Mouse (Mus musculus): Measurements from ENCODE around the gene Lsm5. TPM values are rescaled to one million over a fixed set of nuclear protein-coding genes. Genes with fewer than 3 reads are reported as not detected.

Lsm5 gene
- polyA plus RNA-seq, 1 experiment from 2014 or later, result 63.5 TPM

- H3K9me3 ChIP-seq, result no peaks in the 10 kb centered on the region
- no peak overlapping the region for H3K4me3 ChIP-seq
- no peak overlapping the region for H3K4me2 ChIP-seq
- H3K4me1 ChIP-seq, result no peaks in the 10 kb centered on the region
- no peak overlapping the region for H3K27ac ChIP-seq
- ATAC-seq (replicated peaks), result no peak
- WGBS, result 89% methylated on average over 3 of the region's 3 CpGs
- no peaks in the 10 kb centered on the region for H3K36me3 ChIP-seq (replicated peaks)
- no peak overlapping the region for H3K9ac ChIP-seq
- H3K27me3 ChIP-seq (replicated peaks), result no peaks in the 10 kb centered on the region
Measured at GRCm38 (mm10) chr6:56664410-56664809, 40.1 kb downstream of the Lsm5 start.

DNA sequence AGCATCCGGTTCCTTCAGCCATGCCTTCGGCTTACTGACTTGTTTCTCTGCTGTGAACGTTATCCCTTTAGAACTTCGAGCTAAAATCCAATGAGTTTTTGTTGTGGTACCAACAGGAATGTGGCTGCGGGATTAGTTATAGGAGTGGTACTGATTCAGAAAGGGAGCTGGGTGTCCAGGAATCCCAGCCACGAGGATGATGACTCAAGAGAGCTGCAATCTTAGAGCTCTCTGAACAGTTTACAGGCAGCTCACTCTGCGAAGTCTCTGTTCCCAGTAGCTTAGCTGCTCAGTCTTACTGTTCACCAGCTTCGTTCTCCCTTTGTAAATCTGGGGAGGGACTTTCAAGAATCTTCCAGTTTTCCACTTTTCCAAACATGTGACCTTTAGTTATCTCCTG is 49.1 kb downstream of the Lsm5 start:
- no peak for ATAC-seq (replicated peaks)
- Histone ChIP-seq H3K27me3 (replicated peaks) (peaks cover 14% of the 10 kb centered on the region), H3K9me3 (no peaks in the 10 kb centered on the region), H3K4me3 (no peak overlapping the region), H3K36me3 (replicated peaks) (no peaks in the 10 kb centered on the region), H3K4me2 (no peak overlapping the region), H3K4me1 (peaks cover 8% of the 10 kb centered on the region), H3K27ac (no peak overlapping the region), H3K9ac (no peak overlapping the region)
- 83% methylated on average over 8 of the region's 8 CpGs for WGBS

GRCm38 (mm10) chr6:56652121-56652592 is 52.4 kb downstream of the Lsm5 start:
- Histone ChIP-seq H3K36me3 (replicated peaks) (no peaks in the 10 kb centered on the region), H3K27ac (no peak overlapping the region)
- under 1% methylated on average over 36 of the region's 36 CpGs for WGBS

More at GRCm38 (mm10) chr6:56652121-56652592, 52.4 kb downstream of the Lsm5 start:
- Histone ChIP-seq H3K9me3 (no peaks in the 10 kb centered on the region), H3K4me3 (peak overlapping the region; percentile 45), H3K9ac (peak overlapping the region; percentile 43), H3K4me1 (peaks cover 8% of the 10 kb centered on the region), H3K4me2 (peak overlapping the region; percentile 95), H3K27me3 (replicated peaks) (peaks cover 14% of the 10 kb centered on the region)
- ATAC-seq (replicated peaks), result peak; percentile 66

Other genes starting within 250 kb of the Lsm5 start
- 8.7 and 9.9 TPM in 2 replicates for gene Pde1c, start 135.6 kb downstream of the Lsm5 start, polyA plus RNA-seq (2015; fragmentation: Nextera tagmentation; extraction: Ambion mirVana)
- 28.8 and 31.9 TPM in 2 replicates for gene Avl9, start 10.2 kb upstream of the Lsm5 start, polyA plus RNA-seq (2015; fragmentation: Nextera tagmentation; extraction: Ambion mirVana)
- 31.0 and 33.7 TPM in 2 replicates for gene Kbtbd2, start 93.1 kb upstream of the Lsm5 start, polyA plus RNA-seq (2015; fragmentation: Nextera tagmentation; extraction: Ambion mirVana)
- gene Fkbp9, start 127.3 kb upstream of the Lsm5 start, polyA plus RNA-seq (2015; fragmentation: Nextera tagmentation; extraction: Ambion mirVana), result 31.9 and 33.3 TPM in 2 replicates
- gene Nt5c3, start 219.2 kb upstream of the Lsm5 start, polyA plus RNA-seq (2015; fragmentation: Nextera tagmentation; extraction: Ambion mirVana), result 163 and 169 TPM in 2 replicates
- 0.50 and 0.61 TPM in 2 replicates for gene Vmn1r4, start 219.3 kb upstream of the Lsm5 start, polyA plus RNA-seq (2015; fragmentation: Nextera tagmentation; extraction: Ambion mirVana)

Data from midbrain, embryonic 15.5 days (tissue).